Mouse (Mus musculus) heart, embryonic 15.5 days (tissue): ENCODE measurements at regions not wholly inside any gene's neighbourhood (a gene's known extent, or its start where the extent isn't known, plus 50 kb on each side); places are given as distances from the start of the nearest gene placed in this dataset.

ENCODE experiments used
- ATAC-seq: fragments of 200-750 bp; cut with Nextera tagmentation; replicated peaks from 2 replicates; pipeline ENCODE4 v1.8.0; 2017; ENCODE audit warnings: low read depth, moderate TSS enrichment; ENCODE audit not compliant: insufficient number of reproducible peaks, insufficient read depth, low FRiP score
- H3K27ac ChIP-seq: fragments of 300-500 bp; sonication (generic); 2 replicates; pipeline ENCODE4 v1.5.1; 2015; ENCODE audit warnings: mild to moderate bottlenecking, inconsistent platforms
- H3K27me3 ChIP-seq: fragments of 300-500 bp; sonication (generic); 2 replicates; pipeline ENCODE4 v1.6.1; 2015; ENCODE audit warnings: inconsistent platforms
- H3K36me3 ChIP-seq: fragments of 300-500 bp; sonication (generic); 2 replicates; pipeline ENCODE4 v1.6.1; 2015; ENCODE audit warnings: mild to moderate bottlenecking, inconsistent platforms
- H3K4me1 ChIP-seq: fragments of 300-500 bp; sonication (generic); replicated peaks from 2 replicates; pipeline ENCODE4 v1.6.1; 2015; ENCODE audit warnings: inconsistent platforms
- H3K4me2 ChIP-seq: fragments of 300-500 bp; sonication (generic); 2 replicates; pipeline ENCODE4 v1.6.1; 2015; ENCODE audit warnings: inconsistent platforms, mild to moderate bottlenecking, moderate library complexity
- H3K4me3 ChIP-seq: fragments of 300-500 bp; sonication (generic); 2 replicates; pipeline ENCODE4 v1.5.1; 2015; ENCODE audit warnings: mild to moderate bottlenecking, inconsistent platforms
- H3K9ac ChIP-seq: fragments of 300-500 bp; sonication (generic); 2 replicates; pipeline ENCODE4 v1.6.1; 2015; ENCODE audit warnings: mild to moderate bottlenecking, inconsistent platforms
- H3K9me3 ChIP-seq: fragments of 300-500 bp; sonication (generic); replicated peaks from 2 replicates; pipeline ENCODE4 v1.6.1; 2016; ENCODE audit warnings: inconsistent platforms
- WGBS: fragments of 180-500 bp; shearing (Covaris S2); methylation state at CpG from one replicate; pipeline ENCODE4 v1.1.7; 2015; ENCODE audit warnings: mixed read lengths; 5-methylcytosine and 5-hydroxymethylcytosine counted together

DNA sequence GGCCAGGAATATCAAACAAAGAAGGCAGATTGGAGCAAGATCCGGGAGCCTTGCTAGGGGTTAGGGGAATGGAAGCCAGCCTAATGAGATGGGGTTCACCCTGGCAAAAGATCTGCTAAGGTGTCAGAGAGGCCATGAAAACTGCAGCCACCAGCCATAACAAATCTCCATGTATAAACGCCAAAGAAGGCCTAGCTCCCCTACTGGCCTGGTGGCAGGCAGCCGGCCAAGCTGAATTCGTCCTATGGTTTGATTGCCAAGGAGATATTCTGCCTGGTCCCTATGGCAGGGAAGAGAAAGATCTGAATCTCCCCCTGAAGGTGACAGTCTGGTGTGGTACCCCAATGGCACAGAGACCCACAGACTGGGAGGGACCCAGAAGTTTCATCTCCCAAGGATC, 104.8 kb upstream of the E030018B13Rik start:
- no peaks in the 10 kb centered on the region for H3K9me3 ChIP-seq
- no peak overlapping the region for H3K9ac ChIP-seq
- no peaks in the 10 kb centered on the region for H3K36me3 ChIP-seq
- H3K27ac ChIP-seq, result no peak overlapping the region
- 0 out of 2 replicates have a peak, but pooled peaks cover 2% of the 10 kb centered on the region for H3K4me1 ChIP-seq
- no peaks in the 10 kb centered on the region for H3K27me3 ChIP-seq
- H3K4me2 ChIP-seq, result no peak overlapping the region
- WGBS, result 80% methylated on average over 4 of the region's 4 CpGs
- no peak for ATAC-seq
- no peak overlapping the region for H3K4me3 ChIP-seq

DNA sequence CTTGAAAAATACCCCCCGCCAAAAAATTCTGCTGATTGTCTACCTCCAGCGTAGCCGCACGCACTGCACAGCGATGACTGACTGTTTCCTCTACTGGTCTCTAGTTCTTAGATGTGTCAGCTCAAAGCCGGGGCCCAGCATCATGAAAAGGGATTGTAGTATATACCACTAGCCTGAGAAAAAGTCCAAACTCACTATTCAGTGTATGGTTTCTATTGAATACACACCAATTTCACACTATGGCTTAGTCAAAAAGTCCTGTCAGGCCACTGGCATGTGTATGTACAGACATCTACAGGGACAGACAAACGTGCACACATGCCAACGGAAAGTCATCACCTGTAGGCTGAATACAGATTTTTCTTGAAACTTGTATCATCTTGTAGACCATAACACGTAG, 101.1 kb upstream of the E030018B13Rik start:
- 86% methylated on average over 9 of the region's 9 CpGs for WGBS
- H3K4me2 ChIP-seq, result no peak overlapping the region
- H3K9me3 ChIP-seq, result no peaks in the 10 kb centered on the region
- no peaks in the 10 kb centered on the region for H3K27me3 ChIP-seq
- no peak for ATAC-seq
- no peak overlapping the region for H3K9ac ChIP-seq
- H3K27ac ChIP-seq, result no peak overlapping the region
- no peak overlapping the region for H3K4me3 ChIP-seq
- no peaks in the 10 kb centered on the region for H3K36me3 ChIP-seq
- 0 out of 2 replicates have a peak, but pooled peaks cover 2% of the 10 kb centered on the region for H3K4me1 ChIP-seq

DNA sequence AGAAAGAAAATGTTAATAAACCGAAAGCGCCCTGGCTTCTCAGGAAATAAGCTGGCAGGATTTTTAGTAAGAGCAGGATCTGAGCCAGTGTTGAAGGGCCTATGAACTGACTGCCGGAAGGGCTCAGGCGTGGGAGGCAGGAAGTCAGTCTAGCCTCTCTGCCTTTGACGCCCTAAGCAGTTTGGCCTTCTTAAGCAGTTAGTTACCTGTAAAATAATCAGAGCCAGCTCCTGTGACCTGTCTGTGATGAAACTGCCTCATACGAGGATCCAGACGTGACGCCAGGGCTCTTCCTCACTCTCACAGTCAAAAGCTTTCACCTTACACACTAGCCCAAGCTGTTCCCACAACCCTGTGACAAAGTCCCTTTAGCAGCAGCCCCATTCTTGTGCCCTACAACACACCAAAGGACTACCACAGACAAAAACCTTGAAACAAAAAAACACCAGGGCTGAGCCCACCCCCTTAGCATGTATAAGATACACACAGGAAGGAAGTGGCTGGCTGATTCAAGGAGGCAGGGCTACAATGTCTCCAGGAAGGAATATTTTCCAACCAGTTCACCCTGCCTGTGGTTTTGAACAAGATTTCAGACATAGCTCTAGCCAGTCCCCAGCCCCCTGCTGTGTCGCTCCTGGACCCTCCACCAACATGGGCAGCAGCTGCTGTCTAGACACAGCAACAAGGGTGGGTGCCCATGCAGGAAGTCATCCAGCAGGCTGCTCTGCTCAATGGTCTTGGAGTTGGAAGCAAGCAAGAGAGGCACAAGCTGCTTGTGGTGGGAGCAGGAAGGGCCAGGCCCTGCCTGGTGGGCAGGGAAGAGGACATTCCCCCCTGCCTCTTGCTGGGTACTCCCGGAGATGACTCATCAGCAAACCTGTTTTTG, 100.4 kb upstream of the E030018B13Rik start:
- Histone ChIP-seq H3K36me3 (no peaks in the 10 kb centered on the region), H3K4me2 (no peak overlapping the region), H3K27ac (peak overlapping the region; percentile 58), H3K9me3 (no peaks in the 10 kb centered on the region), H3K4me3 (no peak overlapping the region), H3K27me3 (no peaks in the 10 kb centered on the region), H3K4me1 (0 out of 2 replicates have a peak, but pooled peaks cover 2% of the 10 kb centered on the region), H3K9ac (no peak overlapping the region)
- 0 out of 2 replicates have a peak, but pooled peaks have one; percentile 59 for ATAC-seq
- WGBS, result 66% methylated on average over 10 of the region's 10 CpGs

- Histone ChIP-seq H3K36me3 (no peaks in the 10 kb centered on the region), H3K4me3 (no peak overlapping the region), H3K27ac (no peak overlapping the region), H3K4me1 (0 out of 2 replicates have a peak, but pooled peaks cover 2% of the 10 kb centered on the region), H3K27me3 (no peaks in the 10 kb centered on the region), H3K4me2 (no peak overlapping the region), H3K9ac (no peak overlapping the region), H3K9me3 (no peaks in the 10 kb centered on the region)
- no peak for ATAC-seq
- 72% methylated on average over 1 of the region's 1 CpGs for WGBS
Observed at GRCm38 (mm10) chr7:63817476-63817875, 99.2 kb upstream of the E030018B13Rik start.

GRCm38 (mm10) chr7:63818105-63818504, 98.6 kb upstream of the E030018B13Rik start:
- no peak overlapping the region for H3K9ac ChIP-seq
- no peaks in the 10 kb centered on the region for H3K9me3 ChIP-seq
- H3K4me3 ChIP-seq, result no peak overlapping the region
- no peak overlapping the region for H3K4me2 ChIP-seq
- no peak overlapping the region for H3K27ac ChIP-seq
- ATAC-seq, result no peak
- H3K27me3 ChIP-seq, result no peaks in the 10 kb centered on the region
- H3K4me1 ChIP-seq, result 0 out of 2 replicates have a peak, but pooled peaks cover 2% of the 10 kb centered on the region
- WGBS, result 89% methylated on average over 3 of the region's 3 CpGs
- H3K36me3 ChIP-seq, result no peaks in the 10 kb centered on the region

- no peaks in the 10 kb centered on the region for H3K27me3 ChIP-seq
- H3K9me3 ChIP-seq, result no peaks in the 10 kb centered on the region
- H3K4me1 ChIP-seq, result 0 out of 2 replicates have a peak, but pooled peaks cover 2% of the 10 kb centered on the region
- ATAC-seq, result no peak
- H3K4me2 ChIP-seq, result no peak overlapping the region
- no peak overlapping the region for H3K27ac ChIP-seq
- 57% methylated on average over 1 of the region's 1 CpGs for WGBS
- H3K36me3 ChIP-seq, result no peaks in the 10 kb centered on the region
- no peak overlapping the region for H3K4me3 ChIP-seq
- H3K9ac ChIP-seq, result no peak overlapping the region
Observed at GRCm38 (mm10) chr7:63820286-63820685, 96.4 kb upstream of the E030018B13Rik start.

DNA sequence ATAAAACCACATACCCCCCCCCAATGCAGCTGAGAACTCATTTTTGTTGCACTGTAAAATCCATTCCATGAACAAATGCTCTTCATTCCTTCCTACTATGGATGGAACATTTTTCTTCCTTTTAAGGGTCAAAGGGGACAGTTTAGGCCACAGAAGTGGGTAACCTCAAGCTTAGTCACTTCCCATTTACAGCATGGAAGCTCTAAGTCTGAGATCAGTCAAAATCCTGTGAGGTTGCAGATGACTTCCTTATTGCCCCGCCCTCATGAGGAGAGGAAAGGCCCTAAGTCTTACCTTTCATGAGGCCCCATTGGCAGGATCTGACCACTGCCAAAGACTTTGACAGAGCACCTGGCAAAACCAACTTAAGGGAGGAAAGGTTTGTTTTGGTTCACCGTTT, 94.7 kb upstream of the E030018B13Rik start:
- no peaks in the 10 kb centered on the region for H3K27me3 ChIP-seq
- no peaks in the 10 kb centered on the region for H3K36me3 ChIP-seq
- no peak overlapping the region for H3K9ac ChIP-seq
- H3K27ac ChIP-seq, result no peak overlapping the region
- ATAC-seq, result no peak
- H3K4me1 ChIP-seq, result no peaks in the 10 kb centered on the region
- H3K9me3 ChIP-seq, result no peaks in the 10 kb centered on the region
- H3K4me2 ChIP-seq, result no peak overlapping the region
- no peak overlapping the region for H3K4me3 ChIP-seq
- 66% methylated on average over 2 of the region's 2 CpGs for WGBS

GRCm38 (mm10) chr7:63824009-63824408, 92.6 kb upstream of the E030018B13Rik start:
- 42% methylated on average over 7 of the region's 7 CpGs for WGBS
- H3K36me3 ChIP-seq, result no peaks in the 10 kb centered on the region
- no peak overlapping the region for H3K4me3 ChIP-seq
- no peaks in the 10 kb centered on the region for H3K9me3 ChIP-seq
- no peaks in the 10 kb centered on the region for H3K27me3 ChIP-seq
- no peak overlapping the region for H3K4me2 ChIP-seq
- 0 out of 2 replicates have a peak overlapping the region, but pooled peaks have one; percentile 11 for H3K27ac ChIP-seq
- ATAC-seq, result no peak
- no peaks in the 10 kb centered on the region for H3K4me1 ChIP-seq
- no peak overlapping the region for H3K9ac ChIP-seq

GRCm38 (mm10) chr7:63829362-63829920, 87.2 kb upstream of the E030018B13Rik start:
- no peak for ATAC-seq
- no peaks in the 10 kb centered on the region for H3K27me3 ChIP-seq
- WGBS, result 69% methylated on average over 9 of the region's 9 CpGs

DNA sequence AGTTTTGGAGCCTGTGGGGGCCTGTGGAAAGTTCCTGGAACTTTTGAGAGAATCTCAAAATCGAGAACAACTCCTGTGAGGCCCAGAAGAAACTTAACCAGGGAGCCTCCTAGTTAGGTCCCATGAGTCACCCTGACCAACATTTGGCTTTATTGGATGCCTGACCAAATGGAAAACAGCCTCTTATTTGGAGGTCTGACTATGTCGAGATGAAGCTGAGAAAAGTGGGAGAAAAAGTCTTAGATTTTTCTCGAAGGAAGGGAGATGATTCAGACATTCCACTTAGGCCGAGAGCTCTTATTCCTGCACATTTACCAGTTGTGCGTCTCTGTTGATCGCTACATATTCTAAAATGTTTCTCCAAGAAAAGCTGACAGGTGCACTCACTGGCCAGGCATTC, 83.0 kb upstream of the E030018B13Rik start:
- Histone ChIP-seq H3K27me3 (no peaks in the 10 kb centered on the region), H3K4me1 (no peaks in the 10 kb centered on the region), H3K9ac (no peak overlapping the region), H3K27ac (no peak overlapping the region), H3K36me3 (no peaks in the 10 kb centered on the region), H3K4me3 (no peak overlapping the region), H3K9me3 (no peaks in the 10 kb centered on the region; the same call in 1 of the 2 replicates), H3K4me2 (no peak overlapping the region)
- WGBS, result 75% methylated on average over 6 of the region's 6 CpGs
- no peak for ATAC-seq

More at GRCm38 (mm10) chr7:63829362-63829920, 87.2 kb upstream of the E030018B13Rik start:
- H3K27ac ChIP-seq, result no peak overlapping the region
- H3K9me3 ChIP-seq, result no peaks in the 10 kb centered on the region
- H3K4me1 ChIP-seq, result no peaks in the 10 kb centered on the region
- H3K36me3 ChIP-seq, result no peaks in the 10 kb centered on the region
- H3K4me3 ChIP-seq, result no peak overlapping the region
- no peak overlapping the region for H3K9ac ChIP-seq
- H3K4me2 ChIP-seq, result no peak overlapping the region

GRCm38 (mm10) chr7:63835958-63836357, 80.7 kb upstream of the E030018B13Rik start:
- Histone ChIP-seq H3K4me3 (no peak overlapping the region), H3K4me2 (no peak overlapping the region), H3K27me3 (no peaks in the 10 kb centered on the region), H3K36me3 (no peaks in the 10 kb centered on the region), H3K9ac (no peak overlapping the region), H3K9me3 (no peaks in the 10 kb centered on the region; the same call in 1 of the 2 replicates), H3K27ac (no peak overlapping the region), H3K4me1 (no peaks in the 10 kb centered on the region)
- ATAC-seq, result no peak
